Mouse (Mus musculus) gastrocnemius, postnatal 10 days (tissue): ENCODE data around the gene Ccdc146. TPM values are rescaled to one million over a fixed set of nuclear protein-coding genes. Genes with fewer than 3 reads are reported as not detected.
"Not testable (repeated sequence)": the region's sequence is repeated elsewhere in the genome, so short reads cannot be mapped to it uniquely, and the experiment has no call there.

Experiments
- DNase-seq: peaks from one replicate; pipeline ENCODE4 v3.0.0; 2021; ENCODE audit warnings: mixed read lengths
- total RNA-seq, 2 experiments: library from RNA; stranded (reverse); gene quantifications; 2 replicates each; pipeline ENCODE4 v1.2.3; 2021

Ccdc146 gene
- total RNA-seq, 2 experiments from 2014 or later = 0.75 to 1.3 TPM

DNA sequence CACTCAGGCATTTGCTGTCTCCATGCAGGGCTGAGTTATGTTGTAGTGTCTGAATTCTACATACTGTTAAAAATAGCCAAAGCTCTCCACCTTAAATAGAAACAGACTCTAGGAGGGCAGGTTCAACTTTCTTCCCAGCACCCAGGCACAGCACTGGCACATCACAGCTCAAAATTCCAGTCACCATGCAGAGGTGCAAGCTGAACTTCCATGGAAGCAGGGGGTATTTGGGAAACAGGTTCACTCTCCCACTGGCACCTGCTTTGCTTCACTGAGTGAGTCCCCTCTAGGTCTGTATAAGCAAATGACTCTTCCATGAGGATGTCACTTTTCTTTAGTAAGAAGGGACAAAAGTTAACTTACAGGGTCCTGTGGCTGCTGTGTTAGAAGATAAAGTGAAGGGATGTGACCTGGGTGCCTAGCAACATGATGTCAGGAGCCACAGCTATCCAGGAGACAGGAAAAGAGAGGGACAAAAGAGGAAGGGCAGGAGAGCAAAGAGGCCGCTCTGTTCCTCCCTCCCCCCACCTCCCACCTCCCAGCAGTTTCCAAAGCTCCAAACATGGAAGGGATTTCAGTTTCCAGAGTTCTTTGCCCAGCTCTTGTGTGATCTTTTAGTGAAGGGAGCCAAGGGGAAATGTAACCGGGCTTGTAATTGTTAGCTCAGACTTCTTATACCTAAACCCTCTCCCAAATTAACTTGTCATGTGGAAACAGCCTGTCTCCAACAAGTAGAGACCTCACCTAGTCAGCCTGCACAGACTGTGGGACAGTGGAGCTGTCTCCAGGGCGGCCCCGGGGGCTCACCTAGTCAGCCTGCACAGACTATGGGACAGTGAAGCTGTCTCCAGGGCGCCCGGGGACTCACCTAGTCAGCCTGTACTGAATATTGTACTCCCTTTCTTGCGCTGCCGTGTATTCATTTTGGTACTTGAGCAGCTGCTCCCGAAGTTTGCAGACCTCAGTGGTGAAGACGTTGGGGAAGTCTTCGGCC, 94.5 kb downstream of the Ccdc146 start:
- no peak for DNase-seq

GRCm38 (mm10) chr5:21328560-21328959, 95.9 kb downstream of the Ccdc146 start:
- no peak for DNase-seq

DNA sequence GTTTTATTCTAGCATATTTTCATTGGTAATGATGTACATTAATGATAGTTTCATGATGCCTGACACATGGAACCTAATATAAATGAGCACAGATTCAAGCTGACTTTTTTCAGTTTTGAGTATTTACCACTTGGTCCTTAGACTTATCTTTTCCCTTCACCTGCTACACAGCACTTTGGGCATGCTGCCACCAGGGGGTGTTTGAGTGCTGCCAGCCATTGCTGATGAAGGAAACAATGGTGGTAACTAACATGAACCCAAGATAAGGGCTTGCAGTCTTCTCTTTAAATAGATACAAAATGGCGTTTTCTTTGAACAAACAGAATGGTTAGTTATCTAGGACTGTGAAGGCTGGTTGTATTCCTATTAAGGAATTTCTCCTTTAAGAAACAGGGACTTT, 98.0 kb downstream of the Ccdc146 start:
- peak; percentile 54 for DNase-seq

GRCm38 (mm10) chr5:21320138-21320537, 104.3 kb downstream of the Ccdc146 start:
- DNase-seq = no peak

DNA sequence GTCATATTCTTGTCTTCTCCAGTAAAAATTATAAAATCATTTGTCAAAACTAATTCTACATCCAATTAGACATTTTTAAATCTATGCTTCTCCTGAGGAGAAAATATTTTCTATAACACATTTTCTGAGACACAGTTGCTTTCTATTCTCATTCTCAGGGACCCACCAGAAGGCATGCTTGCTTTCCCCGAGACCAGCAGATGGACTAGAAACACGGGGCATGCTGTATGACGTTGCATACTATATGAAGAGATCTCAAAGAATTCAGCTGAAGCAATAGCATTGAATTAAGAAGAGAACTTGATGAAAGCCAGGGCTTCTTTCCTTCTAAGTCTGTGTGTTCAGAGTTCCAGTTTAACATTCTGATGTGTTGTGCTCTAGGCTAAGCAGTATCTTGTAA, 109.8 kb downstream of the Ccdc146 start:
- DNase-seq = no peak

GRCm38 (mm10) chr5:21307165-21307564, 117.3 kb downstream of the Ccdc146 start:
- DNase-seq = no peak

- DNase-seq = no peak
Measured at GRCm38 (mm10) chr5:21301011-21301410, 123.5 kb downstream of the Ccdc146 start.

GRCm38 (mm10) chr5:21300058-21300457, 124.4 kb downstream of the Ccdc146 start:
- no peak for DNase-seq

DNA sequence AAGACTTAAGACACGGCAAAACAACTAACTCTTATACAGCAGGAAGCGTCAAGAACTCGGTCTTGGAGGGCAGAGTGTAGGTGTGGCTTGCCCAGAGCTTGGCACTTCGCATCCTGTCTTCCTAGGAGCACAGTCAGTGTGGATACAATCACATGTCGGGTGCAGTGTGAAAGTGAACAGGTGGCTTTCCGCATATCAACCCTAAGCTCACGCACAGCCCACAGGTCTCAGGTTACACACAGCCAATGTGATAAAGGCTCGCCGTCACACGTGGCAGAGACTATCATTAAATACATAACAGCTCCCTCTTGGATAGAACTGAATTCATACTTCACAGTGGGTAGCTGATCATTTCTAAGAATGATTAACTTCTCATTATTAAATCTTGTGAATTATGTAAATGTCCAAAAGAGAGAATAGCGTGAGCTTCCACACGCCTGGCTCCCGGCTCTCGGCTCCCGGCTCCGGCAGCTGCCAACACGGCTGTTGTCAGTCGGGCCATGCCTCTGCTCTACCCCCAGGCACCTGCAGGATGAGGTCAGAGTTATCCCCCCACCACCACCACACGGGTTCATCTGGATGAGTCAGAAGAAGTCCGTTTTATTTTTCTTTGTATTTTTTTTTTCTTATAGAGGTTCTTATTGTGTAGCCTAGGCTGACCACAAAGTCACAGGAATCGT, 125.3 kb downstream of the Ccdc146 start:
- no peak for DNase-seq

DNA sequence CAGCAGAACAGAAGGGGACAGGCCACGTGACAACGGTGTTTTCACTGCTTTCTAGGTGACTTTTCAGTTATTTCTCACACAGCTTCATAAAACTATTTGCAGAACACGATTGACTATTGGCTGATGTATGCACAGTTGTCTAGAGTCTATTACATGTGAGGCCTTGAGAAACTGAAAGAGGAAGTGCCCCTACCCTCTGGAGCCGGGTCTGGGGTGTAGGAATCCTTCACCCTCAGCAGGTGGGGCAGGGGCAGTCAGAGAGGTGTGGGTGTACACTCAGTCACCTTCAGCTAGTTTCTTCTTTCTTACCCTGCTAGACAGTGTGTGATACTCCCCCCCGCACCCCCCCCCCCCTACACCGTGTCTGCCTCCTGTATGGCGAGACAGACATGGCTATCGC, 128.8 kb downstream of the Ccdc146 start:
- DNase-seq = no peak

DNA sequence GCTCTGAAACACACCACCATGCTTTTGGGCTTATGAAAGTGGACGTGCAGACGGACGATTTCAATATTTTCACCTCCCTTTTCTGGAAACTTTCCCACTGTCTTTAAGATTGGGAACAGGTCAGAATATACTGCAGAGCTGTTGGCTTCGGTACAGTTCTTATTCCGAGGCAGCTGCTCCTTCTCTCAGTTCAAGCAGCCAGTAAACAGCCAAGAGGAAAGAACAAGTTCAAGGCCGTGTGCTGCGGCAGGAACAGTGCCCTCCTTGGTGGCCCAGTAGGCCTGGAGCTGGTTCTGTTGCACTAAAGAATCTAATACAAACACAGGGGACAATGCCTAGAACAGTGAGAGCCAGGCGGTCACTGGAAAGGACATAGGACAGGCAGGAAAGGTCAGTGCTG, 133.9 kb downstream of the Ccdc146 start:
- DNase-seq = no peak

GRCm38 (mm10) chr5:21288658-21289435, 135.6 kb downstream of the Ccdc146 start:
- no peak for DNase-seq

DNA sequence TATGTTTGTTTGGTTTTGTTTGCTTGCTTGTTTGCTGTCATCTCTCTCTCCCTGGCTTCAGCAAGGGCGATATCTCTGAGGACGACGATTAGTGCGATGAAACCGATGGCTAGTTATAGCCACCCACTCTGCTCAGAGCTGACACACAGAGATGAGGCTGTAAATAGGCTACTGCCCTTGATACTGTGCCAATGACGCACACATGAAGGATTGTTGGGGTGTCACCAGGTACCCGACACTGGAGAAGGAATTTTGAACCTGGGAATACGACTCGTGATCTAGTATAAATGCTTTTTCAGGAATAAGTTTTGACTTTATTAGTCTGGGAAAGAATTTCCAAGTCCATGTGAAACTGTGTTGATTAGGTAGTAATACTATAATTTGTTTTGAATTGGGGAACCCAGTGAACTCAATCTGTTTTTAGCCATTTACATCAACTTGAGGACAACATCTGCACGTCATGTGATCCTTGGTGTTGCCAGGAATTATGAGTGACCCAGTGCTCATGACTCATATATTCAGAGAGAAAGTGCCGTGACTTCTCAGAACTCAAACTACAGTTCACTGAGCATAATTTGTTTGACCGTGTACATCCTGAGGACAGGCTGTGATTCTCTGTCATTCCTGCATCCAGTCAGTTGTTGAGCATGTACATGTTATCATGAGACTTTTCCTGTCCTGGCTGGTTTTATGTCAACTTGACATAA, 141.0 kb downstream of the Ccdc146 start:
- DNase-seq = no peak

DNA sequence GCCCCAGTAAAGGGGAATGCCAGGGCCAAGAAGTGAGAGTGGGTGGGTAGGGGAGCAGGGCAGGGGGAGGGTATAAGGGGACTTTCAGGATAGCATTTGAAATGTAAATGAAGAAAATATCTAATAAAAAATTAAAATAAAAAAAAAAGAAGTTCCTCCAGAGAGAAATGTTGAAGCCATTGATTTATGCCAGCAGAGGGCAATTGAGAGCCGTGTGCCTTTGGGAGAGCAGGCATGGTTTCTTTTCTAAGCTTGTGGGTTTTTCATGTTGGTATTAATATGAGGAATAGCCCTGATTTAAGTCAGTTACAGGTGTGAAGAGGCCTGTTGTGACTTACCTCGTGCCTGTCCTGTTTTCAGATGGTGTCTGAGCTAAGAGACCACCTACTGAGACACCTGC, 146.8 kb downstream of the Ccdc146 start:
- DNase-seq = not testable (repeated sequence)

GRCm38 (mm10) chr5:21271386-21272354, 152.8 kb downstream of the Ccdc146 start:
- DNase-seq = no peak

- no peak for DNase-seq
Measured at GRCm38 (mm10) chr5:21270756-21271155, 153.7 kb downstream of the Ccdc146 start.

GRCm38 (mm10) chr5:21269446-21269845, 155.0 kb downstream of the Ccdc146 start:
- DNase-seq = no peak

DNA sequence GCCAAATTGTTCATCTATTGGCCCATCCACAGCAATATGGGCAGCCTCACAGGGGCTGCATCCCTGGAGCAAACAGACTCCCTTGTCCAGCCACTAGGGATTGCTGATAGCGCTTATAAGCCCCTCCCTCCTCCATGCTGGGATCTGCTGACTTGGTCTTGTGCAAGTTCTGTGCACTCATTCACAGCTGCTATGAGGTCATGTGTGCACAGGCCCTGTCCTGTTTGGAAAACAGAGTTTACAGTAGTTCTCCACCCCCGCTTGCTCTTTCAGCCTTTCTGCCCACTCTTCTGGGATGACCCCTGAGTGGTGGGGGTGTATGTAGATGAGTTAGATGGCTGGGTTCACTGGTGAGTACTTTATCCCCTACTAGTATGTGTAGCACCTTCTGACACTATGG, 157.4 kb downstream of the Ccdc146 start:
- no peak for DNase-seq

- DNase-seq = peak; percentile 87
Measured at GRCm38 (mm10) chr5:21265049-21265448, 159.4 kb downstream of the Ccdc146 start.

GRCm38 (mm10) chr5:21264352-21265021, 160.0 kb downstream of the Ccdc146 start:
- no peak for DNase-seq
